8 mouse cellular contexts compared by ENCODE assay signal in the genomic region with DNA sequence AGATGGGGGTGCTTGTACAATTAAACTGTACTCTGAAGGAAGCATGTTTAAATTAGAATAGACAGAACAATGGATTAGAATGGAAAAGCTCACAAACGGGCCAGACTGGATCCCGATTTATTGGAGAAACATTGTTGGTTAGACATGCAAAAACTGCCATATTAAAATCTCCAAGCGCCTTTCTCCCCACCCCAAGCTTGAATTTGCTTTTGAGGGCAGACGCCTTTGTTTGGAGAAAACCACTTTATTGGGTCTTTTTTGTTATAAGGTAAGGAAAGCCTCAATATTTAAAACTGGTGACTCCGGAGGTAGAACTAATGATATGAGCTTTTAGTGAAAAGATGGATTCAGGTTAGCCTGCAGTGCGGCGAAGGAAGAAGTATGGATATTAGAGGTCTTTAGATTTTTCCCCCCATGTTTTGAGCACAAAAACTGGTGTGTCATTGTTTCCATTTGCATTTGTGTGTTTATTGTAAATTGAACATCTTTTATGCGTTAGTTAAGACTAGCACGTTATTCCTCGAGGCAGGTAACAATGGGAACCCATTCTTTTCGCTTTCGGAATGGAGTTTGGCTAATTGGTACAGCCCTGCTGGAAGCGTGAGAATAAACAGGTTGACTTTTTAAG. TPM values are rescaled to one million over a fixed set of nuclear protein-coding genes. Genes with fewer than 3 reads are reported as not detected.
DNase-seq lines count a peak whose midpoint lies in the region; ATAC-seq and TF ChIP-seq lines count a peak whose summit lies in the region.

No protein-coding gene starts in this region.

- H3K27me3 ChIP-seq in heart, adult 2 months (ENCODE audit: control insufficient read depth, insufficient read depth, low read length): no peaks in the 10 kb centered on the region
- no peaks in the 10 kb centered on the region for H3K27me3 ChIP-seq in hindbrain, postnatal 0 days (ENCODE audit: insufficient read depth, low read length)
- H3K27me3 ChIP-seq in neural tube, embryonic 12.5 days (replicated peaks): no peaks in the 10 kb centered on the region

- peak overlapping the region; percentile 60 for H3K4me3 ChIP-seq in heart, adult 2 months
- peak overlapping the region; percentile 49 for H3K4me3 ChIP-seq in hindbrain, postnatal 0 days (ENCODE audit: low read length)
- peak overlapping the region; percentile 32 for H3K4me3 ChIP-seq in neural tube, embryonic 12.5 days

- TF ChIP-seq POLR2A in heart, adult 2 months (IDR thresholded peaks at IDR 0.05; ENCODE audit: insufficient read depth, low read depth, low read length): peak; percentile 45; the same call in 1 of the 2 replicates

- no peak for DNase-seq in heart, adult 2 months
- no peak for DNase-seq in heart, postnatal 14 days
- DNase-seq in thymus, postnatal 25 days: peak; percentile 1
- no peak for DNase-seq in thymus, postnatal 0 days (ENCODE audit: low spot score)
- DNase-seq in hindbrain, postnatal 0 days (ENCODE audit: low spot score): peak; percentile 3
- DNase-seq in gastrocnemius, postnatal 10 days: no peak
- no peak for DNase-seq in urinary bladder, adult 2 months (ENCODE audit: low spot score)

- no peak for TF ChIP-seq EP300 in heart, adult 2 months (IDR thresholded peaks at IDR 0.05; ENCODE audit: insufficient read depth, low read depth, low read length)

- no peaks in the 10 kb centered on the region for H3K9me3 ChIP-seq in hindbrain, postnatal 0 days (ENCODE audit: low read length)
- no peaks in the 10 kb centered on the region for H3K9me3 ChIP-seq in neural tube, embryonic 12.5 days

- H3K79me2 ChIP-seq in heart, adult 2 months (replicated peaks; ENCODE audit: control insufficient read depth, insufficient read depth, low read length): no peaks in the 10 kb centered on the region

- TF ChIP-seq CTCF in heart, adult 2 months (IDR thresholded peaks at IDR 0.05): no peak
- no peak for TF ChIP-seq CTCF in hindbrain, postnatal 0 days (IDR thresholded peaks at IDR 0.05; ENCODE audit: low read depth)

- WGBS in heart, adult 2 months: 19% methylated on average over 13 of the region's 13 CpGs
- 33% methylated on average over 13 of the region's 13 CpGs for WGBS in hindbrain, postnatal 0 days
- 22% methylated on average over 13 of the region's 13 CpGs for WGBS in neural tube, embryonic 12.5 days

- H3K4me1 ChIP-seq in heart, adult 2 months (ENCODE audit: control insufficient read depth, insufficient read depth, low read length): no peaks in the 10 kb centered on the region; the same call in 1 of the 2 replicates
- no peaks in the 10 kb centered on the region for H3K4me1 ChIP-seq in hindbrain, postnatal 0 days (ENCODE audit: insufficient read depth, low read length)
- H3K4me1 ChIP-seq in neural tube, embryonic 12.5 days: no peaks in the 10 kb centered on the region

- intact Hi-C loops in heart, adult 2 months (cut with DNase I): loop anchor here (10.0 kb wide), 2 partner anchors 212 to 278 kb away; partner anchors contain the start of genes Phf8, Ribc1 and Smc1a
- intact Hi-C loops in heart, postnatal 14 days (cut with DNase I): no loop called here

- H3K36me3 ChIP-seq in heart, adult 2 months (ENCODE audit: control insufficient read depth, insufficient read depth, low read length): peaks cover 6% of the 10 kb centered on the region
- no peaks in the 10 kb centered on the region for H3K36me3 ChIP-seq in hindbrain, postnatal 0 days (ENCODE audit: insufficient read depth, low read length)
- H3K36me3 ChIP-seq in neural tube, embryonic 12.5 days: no peaks in the 10 kb centered on the region

- ATAC-seq in hindbrain, postnatal 0 days: no peak
- ATAC-seq in neural tube, embryonic 12.5 days (ENCODE audit: low FRiP score, low read depth): no peak

- H3K9ac ChIP-seq in heart, adult 2 months (ENCODE audit: low read depth, low read length): peak overlapping the region; percentile 69
- H3K9ac ChIP-seq in hindbrain, postnatal 0 days (replicated peaks; ENCODE audit: low read length): peak overlapping the region; percentile 62
- peak overlapping the region; percentile 56 for H3K9ac ChIP-seq in neural tube, embryonic 12.5 days

- peak overlapping the region; percentile 58 for H3K4me2 ChIP-seq in hindbrain, postnatal 0 days (ENCODE audit: low read depth, low read length)
- peak overlapping the region; percentile 53 for H3K4me2 ChIP-seq in neural tube, embryonic 12.5 days (replicated peaks)

- H3K27ac ChIP-seq in heart, adult 2 months: peak overlapping the region; percentile 83
- H3K27ac ChIP-seq in hindbrain, postnatal 0 days: peak overlapping the region; percentile 90
- H3K27ac ChIP-seq in neural tube, embryonic 12.5 days: peak overlapping the region; percentile 53; the same call in 1 of the 2 replicates

RNA-seq across cellular contexts. Expression of gene Huwe1, which starts 1.8 kb away (rescaled TPM):
- 100 to 1,000 TPM; 151 to 152 TPM for total RNA-seq in heart, adult 2 months (2021)
- polyA plus RNA-seq in heart, adult 2 months (2012; rRNA removed): 45.5 and 65.0 TPM in 2 replicates
- 100 to 1,000 TPM; 160 to 172 TPM for total RNA-seq in heart, postnatal 14 days (2021)
- 23.6 and 25.4 TPM in 2 replicates for polyA plus RNA-seq in thymus, postnatal 0 days (2015; fragmentation: Nextera tagmentation; extraction: Ambion mirVana)
- 131 and 140 TPM in 2 replicates for total RNA-seq in hindbrain, postnatal 0 days (2014; rRNA removed)
- polyA plus RNA-seq in hindbrain, postnatal 0 days (2015; fragmentation: Nextera tagmentation; extraction: Ambion mirVana): 30.0 and 36.1 TPM in 2 replicates
- polyA plus RNA-seq in neural tube, embryonic 12.5 days (2016; fragmentation: Nextera tagmentation; extraction: Ambion mirVana): 64.2 and 74.3 TPM in 2 replicates
- 100 to 1,000 TPM; 109 to 138 TPM for total RNA-seq in gastrocnemius, postnatal 10 days (2021)
- polyA plus RNA-seq in urinary bladder, adult 2 months (2012; rRNA removed): 67.9 and 77.9 TPM in 2 replicates

Comparison
In these comparisons a context has a peak if more than half of its experiments do, and no peak if none do; other contexts are left out.
1. DNase-seq: peak in thymus, postnatal 25 days (single experiment) and hindbrain, postnatal 0 days (single experiment); none in heart, adult 2 months (0 of 2), heart, postnatal 14 days (0 of 2), thymus, postnatal 0 days (single experiment), gastrocnemius, postnatal 10 days (single experiment) and urinary bladder, adult 2 months (single experiment).
2. Peak in every context shown above with its lines, with median percentiles within 50 percentile points of each other: H3K27ac ChIP-seq, H3K4me3 ChIP-seq and H3K9ac ChIP-seq.